9 mouse cellular contexts compared by ENCODE assay signal in the genomic region with DNA sequence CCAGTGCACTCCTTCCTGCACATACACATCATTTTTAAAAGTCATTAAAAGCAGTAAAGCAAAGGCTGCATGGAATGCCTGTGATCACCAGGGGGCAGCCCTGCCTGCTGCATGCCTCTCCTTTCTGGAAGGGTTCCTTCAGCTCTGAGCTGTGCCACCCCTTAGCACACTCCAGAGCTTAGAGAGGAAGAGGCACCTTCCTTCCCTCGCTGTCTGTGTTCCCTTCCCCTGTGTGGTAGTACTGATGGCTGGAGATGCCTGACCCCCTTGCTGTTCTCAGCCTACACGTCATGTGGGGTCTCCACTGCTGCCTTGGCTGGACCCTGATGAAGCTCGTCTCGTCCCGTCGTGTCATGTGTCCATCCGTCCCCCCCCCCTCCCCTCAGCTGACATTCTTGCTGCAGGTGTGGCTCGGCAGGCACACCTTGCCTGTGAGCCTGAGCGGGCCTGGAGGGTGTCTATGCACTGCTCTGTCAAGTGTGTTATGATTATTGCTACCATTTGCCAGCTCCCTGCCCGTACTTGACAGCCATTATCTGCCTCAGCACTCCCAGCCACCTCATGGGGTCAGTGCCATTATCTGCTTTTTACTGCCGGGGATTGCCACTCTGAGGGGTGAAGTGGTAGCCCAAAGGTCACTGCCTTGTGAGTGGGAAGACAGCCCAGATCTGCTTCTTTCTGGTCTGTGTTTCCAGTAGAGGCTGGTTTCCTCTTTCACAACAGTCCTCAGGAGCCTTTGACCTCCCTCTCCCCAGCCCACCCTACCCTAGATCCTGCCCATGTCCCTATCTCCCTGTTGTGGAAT. TPM values are rescaled to one million over a fixed set of nuclear protein-coding genes. Genes with fewer than 3 reads are reported as not detected.
DNase-seq lines count a peak whose midpoint lies in the region; ATAC-seq and TF ChIP-seq lines count a peak whose summit lies in the region.
"Had no signal": no experiment of that assay in that cellular context is flagged by ENCODE, and none has a peak within 500 bp of the region (broad histone marks: within the 10 kb centered on the region; RNA-seq: fewer than 3 reads in every experiment).

No protein-coding gene starts in this region.

- peak; percentile 38 for DNase-seq in neural tube, embryonic 11.5 days (ENCODE audit: low spot score)
- no peak for DNase-seq in neural tube, embryonic 10.5 days (ENCODE audit: extremely low spot score, low spot score)
- DNase-seq in brain, embryonic 14.5 days (ENCODE audit: low read depth) = peak; percentile 70
- peak; percentile 43 to 49 for DNase-seq in frontal cortex, postnatal 14 days (ENCODE audit: low spot score in 2 of 2)
- DNase-seq in kidney, adult 8-10 months = peak; percentile 37 to 52
- peak; percentile 77 for DNase-seq in midbrain, postnatal 0 days (ENCODE audit: low spot score)
- DNase-seq in urinary bladder, postnatal 36 days (ENCODE audit: low spot score in 2 of 2) = peak; percentile 46 to 53

- TF ChIP-seq CTCF in brain, embryonic 14.5 days (IDR thresholded peaks at IDR 0.05; ENCODE audit: borderline replicate concordance, extremely low read depth, insufficient read depth, insufficient read length) = peak; percentile 73
- TF ChIP-seq CTCF in midbrain, postnatal 0 days (IDR thresholded peaks at IDR 0.05) = peak; percentile 87

- H3K9me3 ChIP-seq in neural tube, embryonic 11.5 days (ENCODE audit: control insufficient read depth, low read length) = no peaks in the 10 kb centered on the region
- no peaks in the 10 kb centered on the region for H3K9me3 ChIP-seq in limb, embryonic 15.5 days
- H3K9me3 ChIP-seq in midbrain, postnatal 0 days (ENCODE audit: low read length) = no peaks in the 10 kb centered on the region

- H3K4me2 ChIP-seq in neural tube, embryonic 11.5 days (ENCODE audit: low read depth) = no peak overlapping the region
- no peak overlapping the region for H3K4me2 ChIP-seq in limb, embryonic 15.5 days
- H3K4me2 ChIP-seq in midbrain, postnatal 0 days (ENCODE audit: low read depth, low read length, poor library complexity, severe bottlenecking) = no peak overlapping the region

- no peak for ATAC-seq in neural tube, embryonic 11.5 days (ENCODE audit: insufficient read depth, low FRiP score, low TSS enrichment)
- ATAC-seq in limb, embryonic 15.5 days (ENCODE audit: insufficient number of reproducible peaks, low FRiP score, low TSS enrichment, low read depth) = peak; percentile 67; the same call in 1 of the 2 replicates
- ATAC-seq in midbrain, postnatal 0 days (ENCODE audit: low FRiP score) = peak; percentile 47; the same call in 1 of the 2 replicates

- no peak for TF ChIP-seq POLR2A in brain, embryonic 14.5 days (IDR thresholded peaks at IDR 0.05; ENCODE audit: borderline replicate concordance, extremely low read depth, insufficient read depth, insufficient read length, poor library complexity, severe bottlenecking)

- H3K27me3 ChIP-seq in neural tube, embryonic 11.5 days (ENCODE audit: control insufficient read depth, insufficient read depth, low read length) = no peaks in the 10 kb centered on the region
- H3K27me3 ChIP-seq in limb, embryonic 15.5 days = no peaks in the 10 kb centered on the region
- no peaks in the 10 kb centered on the region for H3K27me3 ChIP-seq in midbrain, postnatal 0 days (ENCODE audit: insufficient read depth, low read length)

- no peak overlapping the region for H3K9ac ChIP-seq in neural tube, embryonic 11.5 days (ENCODE audit: low read length)
- no peak overlapping the region for H3K9ac ChIP-seq in limb, embryonic 15.5 days
- no peak overlapping the region for H3K9ac ChIP-seq in midbrain, postnatal 0 days (replicated peaks; ENCODE audit: low read length, poor library complexity, severe bottlenecking)

- no peak overlapping the region for H3K27ac ChIP-seq in neural tube, embryonic 11.5 days (ENCODE audit: low read depth, low read length)
- no peak overlapping the region for H3K27ac ChIP-seq in limb, embryonic 15.5 days
- no peak overlapping the region for H3K27ac ChIP-seq in midbrain, postnatal 0 days (ENCODE audit: low read depth, low read length)

- no peaks in the 10 kb centered on the region for H3K36me3 ChIP-seq in neural tube, embryonic 11.5 days (ENCODE audit: control insufficient read depth, insufficient read depth, low read length)
- H3K36me3 ChIP-seq in limb, embryonic 15.5 days = peaks cover 28% of the 10 kb centered on the region
- H3K36me3 ChIP-seq in midbrain, postnatal 0 days (ENCODE audit: insufficient read depth, low read length) = peaks cover 8% of the 10 kb centered on the region; the same call in 1 of the 2 replicates

- H3K4me3 ChIP-seq in neural tube, embryonic 11.5 days (ENCODE audit: low read depth, low read length) = no peak overlapping the region
- no peak overlapping the region for H3K4me3 ChIP-seq in limb, embryonic 15.5 days
- H3K4me3 ChIP-seq in midbrain, postnatal 0 days (ENCODE audit: low read depth, low read length) = no peak overlapping the region

- 60% methylated on average over 11 of the region's 11 CpGs for WGBS in neural tube, embryonic 11.5 days
- WGBS in limb, embryonic 15.5 days = 46% methylated on average over 11 of the region's 11 CpGs
- WGBS in midbrain, postnatal 0 days = 74% methylated on average over 11 of the region's 11 CpGs

- H3K4me1 ChIP-seq in neural tube, embryonic 11.5 days (ENCODE audit: control insufficient read depth, insufficient read depth, low read length) = no peaks in the 10 kb centered on the region
- H3K4me1 ChIP-seq in limb, embryonic 15.5 days = peaks cover 12% of the 10 kb centered on the region; the same call in 1 of the 2 replicates
- no peaks in the 10 kb centered on the region for H3K4me1 ChIP-seq in midbrain, postnatal 0 days (ENCODE audit: insufficient read depth, low read length)

RNA-seq across cellular contexts. Expression of gene Guca2a, which starts 6.2 kb away (rescaled TPM):
- polyA plus RNA-seq in neural tube, embryonic 11.5 days (2014; fragmentation: Nextera tagmentation; extraction: Ambion mirVana) = not detected in 2 replicates
- 0.16 TPM in 1 of 2 replicates, not detected in the other for polyA plus RNA-seq in brain, embryonic 14.5 days (2012; rRNA removed)
- polyA plus RNA-seq in limb, embryonic 15.5 days (2015; fragmentation: Nextera tagmentation; extraction: Ambion mirVana) = not detected in 2 replicates
- total RNA-seq in midbrain, postnatal 0 days (2014; rRNA removed) = not detected in 2 replicates
- polyA plus RNA-seq in midbrain, postnatal 0 days (2015; fragmentation: Nextera tagmentation; extraction: Ambion mirVana) = not detected in 2 replicates
- polyA plus RNA-seq: frontal cortex, adult 2 months had no signal

RNA-seq across cellular contexts. Expression of gene Guca2b, which starts 27.4 kb away (rescaled TPM):
- not detected in 2 replicates for polyA plus RNA-seq in neural tube, embryonic 11.5 days (2014; fragmentation: Nextera tagmentation; extraction: Ambion mirVana)
- 2.5 TPM in 1 of 2 replicates, not detected in the other for polyA plus RNA-seq in brain, embryonic 14.5 days (2012; rRNA removed)
- not detected in 2 replicates for polyA plus RNA-seq in limb, embryonic 15.5 days (2015; fragmentation: Nextera tagmentation; extraction: Ambion mirVana)
- total RNA-seq in midbrain, postnatal 0 days (2014; rRNA removed) = not detected in 2 replicates
- polyA plus RNA-seq in midbrain, postnatal 0 days (2015; fragmentation: Nextera tagmentation; extraction: Ambion mirVana) = not detected in 2 replicates
